Mouse (Mus musculus): ENCODE measurements around the gene Nfkbia.

GRCm38 (mm10) chr12:55447396-55447760 is 45.1 kb downstream of the Nfkbia start:
- TF ChIP-seq CTCF (IDR thresholded peaks at IDR 0.05; ENCODE audit: low read depth, low read length), result no peak
- TF ChIP-seq POLR2A (IDR thresholded peaks at IDR 0.05; ENCODE audit: borderline replicate concordance, low read depth, low read length), result no peak

Measured in bone marrow macrophage, adult 2 months (primary cell).